Mouse (Mus musculus) mature B cell (primary cell): ENCODE data around the gene Vpreb1.

Source experiments
- in situ Hi-C: fragments of 300-500 bp; cut with MboI; formaldehyde crosslinking; loops from 2 replicates; pipeline ENCODE4 v1.14.3; 2019

Gene Vpreb1

GRCm38 (mm10) chr16:16855541-16855940, 15.1 kb downstream of the Vpreb1 start:
- in situ Hi-C loops: no loop called here

GRCm38 (mm10) chr16:16854836-16855235, 15.8 kb downstream of the Vpreb1 start:
- in situ Hi-C loops: no loop called here

GRCm38 (mm10) chr16:16852411-16852810, 18.2 kb downstream of the Vpreb1 start:
- in situ Hi-C loops: no loop called here

GRCm38 (mm10) chr16:16849196-16849595, 21.4 kb downstream of the Vpreb1 start:
- in situ Hi-C loops: no loop called here

GRCm38 (mm10) chr16:16829671-16830070, 41.0 kb downstream of the Vpreb1 start:
- in situ Hi-C loops: no loop called here

- in situ Hi-C loops: no loop called here
Observed at GRCm38 (mm10) chr16:16828757-16829615, 41.7 kb downstream of the Vpreb1 start, which contains the start of gene Spag6l. Gene Spag6l (minus strand): TSS chr16:16829456.

- in situ Hi-C loops: no loop called here
Observed at GRCm38 (mm10) chr16:16826223-16826622, 44.4 kb downstream of the Vpreb1 start.

GRCm38 (mm10) chr16:16825476-16825875, 45.2 kb downstream of the Vpreb1 start:
- in situ Hi-C loops: no loop called here
